Mouse (Mus musculus) v-Abl transformed pro-B cells (cell line): ENCODE data around the gene Fam186a.
"Not testable (repeated sequence)": the region's sequence is repeated elsewhere in the genome, so short reads cannot be mapped to it uniquely, and the experiment has no call there.

Experiments used
- in situ Hi-C, 2 experiments: fragments of 400-800 bp; cut with MboI; formaldehyde crosslinking; loops; one replicate each; pipeline ENCODE4 v1.15.1; 2025; ENCODE audit not compliant: unreplicated experiment in 2 of 2

Gene Fam186a

GRCm38 (mm10) chr15:99966961-99967360 is at the start of gene Fam186a:
Fam186a (minus strand) TSS chr15:99967061.
- in situ Hi-C loops: no loop called here

DNA sequence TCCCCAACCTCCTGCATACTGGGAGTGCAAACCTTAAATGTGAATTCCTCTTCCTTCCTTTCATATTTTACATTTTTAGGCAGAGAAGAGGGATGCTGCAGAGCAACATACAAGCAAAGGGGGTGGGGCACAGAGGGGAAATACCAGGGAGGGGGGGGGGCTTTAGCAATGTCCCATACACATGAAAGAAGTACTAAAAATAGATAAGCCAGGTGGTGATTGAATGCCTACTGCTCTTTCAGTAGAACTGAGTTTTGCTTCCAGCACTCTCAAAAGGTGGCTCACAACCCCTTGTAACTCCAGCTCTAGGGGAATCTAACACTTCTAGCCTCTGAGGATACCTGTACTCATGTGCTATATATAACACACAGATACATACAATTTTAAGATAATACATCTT is 39.3 kb upstream of the Fam186a start:
- in situ Hi-C loops: no loop called here

DNA sequence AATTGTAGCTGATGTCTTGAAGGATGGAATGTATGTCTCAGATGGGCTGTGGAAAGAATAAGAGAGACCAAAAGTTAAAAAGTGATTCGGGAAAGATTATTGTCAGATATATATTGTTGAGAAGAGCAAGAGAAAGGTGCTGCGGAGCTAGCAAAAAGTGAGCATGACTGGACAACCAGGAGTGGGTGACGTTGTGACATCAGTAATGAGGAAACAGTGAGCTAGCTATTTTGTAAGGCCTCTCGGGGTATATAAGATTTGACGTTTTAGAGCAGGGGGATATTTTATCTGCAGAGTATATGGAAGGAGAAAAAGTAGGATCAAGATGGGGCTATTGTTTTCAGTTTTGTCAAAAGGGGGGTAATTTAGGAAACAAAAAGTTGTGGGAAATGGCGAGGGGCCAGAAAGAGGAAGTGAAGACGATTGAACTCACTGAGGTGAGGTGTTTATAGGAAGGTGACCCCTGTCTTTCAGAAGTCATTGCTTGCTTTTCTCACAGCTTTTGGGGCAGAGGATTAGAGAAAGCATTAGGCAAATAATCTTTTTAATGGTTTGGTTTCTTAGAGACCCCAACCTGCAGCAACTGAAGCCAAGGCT is 37.9 kb upstream of the Fam186a start:
- in situ Hi-C loops: no loop called here

DNA sequence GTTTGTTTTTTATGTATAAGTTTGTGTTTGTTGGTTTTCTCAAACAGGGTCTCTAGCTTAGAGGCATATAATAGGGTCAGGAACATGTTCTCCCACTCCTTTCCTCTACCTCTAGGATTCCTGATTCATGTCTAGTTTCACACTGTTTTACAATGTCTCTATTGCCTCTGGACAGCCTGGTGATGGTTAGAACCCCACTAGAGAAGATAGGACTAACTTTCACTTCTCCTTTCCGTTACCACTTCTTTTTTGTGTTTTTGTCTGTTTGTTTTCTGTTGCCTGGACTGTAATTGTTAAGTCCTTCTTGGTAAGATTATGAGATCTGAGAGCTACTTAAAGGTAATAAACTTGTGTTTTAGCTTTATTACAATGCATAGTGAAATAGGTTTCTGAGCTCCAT is 32.5 kb upstream of the Fam186a start:
- in situ Hi-C loops: no loop called here

DNA sequence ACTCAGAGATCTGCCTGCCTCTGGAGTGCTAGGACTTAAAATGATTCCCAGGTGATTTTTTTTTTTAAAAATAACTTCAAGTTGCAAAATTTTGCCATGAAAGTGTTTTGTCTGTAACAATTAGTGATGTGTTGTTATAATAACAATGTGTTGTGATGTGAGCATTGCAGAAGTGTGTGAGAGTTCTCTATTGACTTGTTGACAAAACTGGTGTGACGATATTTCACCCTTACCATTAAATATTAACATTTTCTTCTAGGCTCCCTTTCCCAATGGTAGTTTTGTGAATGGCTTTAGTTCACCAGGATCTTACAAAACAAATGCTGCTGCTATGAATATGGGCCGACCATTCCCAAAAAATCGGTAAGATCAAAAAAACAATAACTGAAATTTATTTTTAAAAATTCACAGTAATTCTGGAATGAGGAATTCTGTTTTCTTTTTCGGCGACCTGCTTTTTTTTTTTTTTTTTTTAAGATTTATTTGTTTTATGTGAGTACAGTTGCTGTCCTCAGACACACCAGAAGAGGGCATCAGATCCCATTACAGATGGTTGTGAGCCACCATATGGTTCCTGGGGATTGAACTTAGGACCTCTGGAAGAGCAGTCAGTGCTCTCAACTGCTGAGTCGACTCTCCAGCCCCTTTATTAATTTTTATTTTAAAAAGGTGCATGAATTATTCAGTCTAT is 30.4 kb upstream of the Fam186a start:
- in situ Hi-C loops: no loop called here

- in situ Hi-C loops: no loop called here
Measured at GRCm38 (mm10) chr15:99993100-99993499, 26.2 kb upstream of the Fam186a start.

GRCm38 (mm10) chr15:99979715-99980114 is 12.9 kb upstream of the Fam186a start:
- in situ Hi-C loops: no loop called here

DNA sequence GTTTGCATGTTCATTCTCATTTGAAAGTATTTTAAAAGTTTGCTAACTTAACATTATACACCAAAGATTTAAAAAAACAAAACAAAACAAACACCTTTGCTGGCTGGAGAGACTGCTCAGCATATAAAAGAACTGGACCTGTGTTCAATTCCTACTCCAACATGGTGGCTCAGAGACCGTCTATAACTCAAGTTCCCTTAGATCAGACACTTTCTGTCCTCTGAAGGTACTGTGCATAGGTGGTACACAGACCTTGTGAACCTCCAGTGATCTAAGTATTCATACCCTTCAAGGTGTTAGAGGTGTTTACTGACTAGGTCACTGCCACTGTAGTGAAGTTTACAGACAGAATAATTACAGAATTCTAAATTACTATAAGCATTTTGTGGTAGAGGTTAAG is 12.4 kb upstream of the Fam186a start:
- in situ Hi-C loops: no loop called here

DNA sequence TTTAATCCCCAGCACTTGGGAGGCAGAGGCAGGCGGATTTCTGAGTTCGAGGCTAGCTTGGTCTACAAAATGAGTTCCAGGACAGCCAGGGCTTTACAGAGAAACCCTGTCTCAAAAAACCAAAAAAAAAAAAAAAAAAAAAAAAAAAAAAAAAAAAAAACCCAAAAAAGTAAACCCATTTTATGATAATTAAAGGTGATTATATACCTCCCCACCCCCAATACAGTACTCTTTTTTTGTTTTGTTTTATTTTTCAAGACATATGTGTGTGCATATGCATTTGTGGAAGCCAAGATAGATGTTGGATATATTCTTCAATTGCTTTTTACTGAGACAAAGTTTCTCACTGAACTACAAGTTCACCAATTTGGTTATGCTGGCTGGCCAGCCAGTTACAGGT is 9.3 kb upstream of the Fam186a start:
- in situ Hi-C loops: not testable (repeated sequence)

DNA sequence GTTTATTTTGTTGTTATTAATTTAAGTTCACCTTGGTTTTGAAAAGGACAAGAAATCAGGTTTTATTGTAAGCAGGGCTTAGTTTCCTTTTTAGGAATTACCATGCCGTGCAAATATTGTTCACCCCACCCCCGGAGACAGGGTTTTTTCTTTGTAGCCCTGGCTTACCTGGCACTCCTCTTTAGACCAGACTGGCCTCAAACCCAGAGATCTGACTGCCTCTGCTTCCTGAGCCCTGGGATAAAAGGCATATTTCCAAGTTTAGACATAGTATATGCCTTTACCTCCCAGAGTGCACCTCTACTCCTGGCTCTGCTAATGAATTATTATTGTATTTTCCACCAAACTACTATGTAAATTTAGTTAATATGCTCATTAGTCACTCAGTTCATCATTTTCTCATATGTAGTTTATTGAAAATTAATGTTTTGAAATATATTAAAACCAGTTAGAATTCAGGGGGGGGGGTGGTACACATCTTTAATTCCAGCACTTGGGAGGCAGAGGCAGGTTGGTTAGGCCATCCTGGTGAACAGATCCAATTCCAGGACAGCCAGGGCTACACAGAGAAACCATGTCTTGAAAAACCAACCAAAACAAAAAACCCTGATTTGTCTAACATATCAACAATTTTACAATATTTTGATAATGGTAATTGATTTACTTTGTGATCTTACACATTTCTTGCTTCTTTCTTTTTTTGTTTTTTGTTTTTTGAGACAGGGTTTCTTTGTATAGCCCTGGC is 7.8 kb upstream of the Fam186a start:
- in situ Hi-C loops: no loop called here

GRCm38 (mm10) chr15:99972989-99973911 is 6.4 kb upstream of the Fam186a start:
- in situ Hi-C loops: no loop called here

DNA sequence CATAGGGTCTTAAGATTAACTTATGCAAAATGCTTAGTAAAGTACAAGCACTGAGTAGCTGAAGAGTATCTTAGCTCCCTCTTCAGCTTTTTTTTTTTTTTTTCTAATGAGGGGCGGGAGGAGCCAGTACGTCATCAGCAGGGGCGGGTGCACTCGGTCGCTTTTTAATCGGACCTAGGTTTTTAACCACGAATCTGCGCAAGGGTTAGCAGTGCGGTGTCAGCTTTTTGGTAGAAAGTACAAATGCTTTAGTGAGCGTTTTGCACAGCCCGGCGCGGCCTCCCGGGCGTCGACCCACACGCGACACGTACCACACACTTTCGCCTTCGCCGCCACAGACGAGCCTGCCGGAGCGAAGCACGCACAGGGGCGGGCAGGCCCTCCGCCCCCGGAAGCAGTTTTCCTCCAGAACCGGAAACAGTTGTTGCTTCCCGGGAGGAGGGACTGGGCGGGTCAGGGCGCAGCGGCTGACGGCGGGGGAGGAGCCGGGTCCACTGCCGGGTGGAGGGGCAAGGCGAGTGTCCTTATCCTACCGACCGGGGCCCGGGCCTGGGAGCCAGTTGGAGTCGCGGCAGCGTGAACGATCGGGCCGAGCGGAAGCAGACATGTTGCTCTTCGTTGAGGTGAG is 5.6 kb upstream of the Fam186a start:
- in situ Hi-C loops: no loop called here

- in situ Hi-C loops: no loop called here
Measured at GRCm38 (mm10) chr15:99970606-99971005, 3.7 kb upstream of the Fam186a start.

DNA sequence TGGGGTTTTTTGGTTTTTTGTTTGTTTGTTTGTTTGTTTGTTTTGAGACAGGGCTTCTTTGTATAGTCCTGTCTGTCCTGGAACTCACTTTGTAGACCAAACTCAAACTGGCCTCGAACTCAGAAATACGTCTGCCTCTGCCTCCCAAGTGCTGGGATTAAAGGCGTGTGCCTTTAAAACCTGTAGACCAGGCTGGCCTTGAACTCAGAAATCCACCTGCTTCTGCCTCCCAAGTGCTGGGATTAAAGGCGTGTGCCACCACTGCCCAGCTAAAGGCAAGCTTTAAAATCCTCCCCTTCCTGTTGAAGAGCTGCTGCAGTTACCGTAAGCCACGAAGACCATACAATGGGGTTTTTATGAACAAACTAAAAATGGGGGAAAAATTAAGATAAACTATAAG is 2.9 kb upstream of the Fam186a start, which contains the start of gene Larp4:
Gene Larp4, plus strand, starts transcription at position 301 of the 400 bp plus-strand sequence.
- in situ Hi-C loops: not testable (repeated sequence)

DNA sequence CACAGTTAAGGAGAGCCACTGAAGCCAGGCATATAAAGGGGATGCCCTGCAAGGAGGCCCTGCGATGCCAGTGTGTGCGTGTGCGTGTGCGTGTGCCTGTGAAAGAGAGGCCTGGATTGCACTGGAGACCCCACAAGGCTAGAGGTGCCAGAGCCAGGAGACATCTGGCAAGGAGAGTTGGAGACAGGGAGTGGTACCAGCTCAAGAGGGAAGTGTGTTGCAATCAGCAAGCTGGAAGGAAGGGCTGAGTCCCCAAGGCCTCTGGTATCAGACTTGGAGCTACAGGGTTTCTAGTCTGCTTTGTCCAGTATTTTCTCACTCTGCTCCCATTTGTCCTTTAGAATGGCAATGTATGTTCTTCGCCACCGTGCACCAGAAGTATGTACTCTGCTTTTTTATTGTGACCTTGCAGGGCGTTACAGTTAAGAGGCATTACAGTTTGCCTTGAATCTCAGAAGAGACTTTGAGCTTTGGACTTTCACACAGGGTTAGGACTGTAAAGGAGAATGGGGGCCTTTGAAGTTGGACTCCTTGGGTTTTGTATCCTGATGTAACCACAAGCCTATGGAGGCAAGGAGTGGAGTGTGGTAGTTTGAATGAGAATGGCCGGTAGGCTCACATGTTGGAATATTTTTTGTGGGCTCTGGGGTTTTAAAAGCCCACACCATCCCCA is 1.6 kb downstream of the Fam186a start:
- in situ Hi-C loops: no loop called here

DNA sequence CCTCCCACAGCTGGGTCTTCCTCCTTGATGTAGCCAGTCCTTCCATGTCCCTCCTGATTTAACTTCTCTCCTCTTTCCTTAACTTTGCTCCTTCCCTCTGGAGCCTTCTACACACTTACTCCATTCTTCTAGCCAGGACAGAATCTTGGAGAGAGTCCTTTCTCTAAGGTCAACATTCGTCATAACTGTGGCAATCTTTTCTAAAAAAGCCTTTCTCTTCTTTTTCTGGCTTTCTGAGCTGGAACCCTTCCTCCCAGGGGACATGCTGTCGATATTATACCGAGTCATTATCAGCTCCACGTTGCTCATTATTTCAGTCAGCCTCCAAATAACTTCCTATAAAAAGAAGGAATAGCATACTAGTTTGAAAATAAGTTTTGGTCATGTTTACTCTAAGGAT is 11.5 kb downstream of the Fam186a start:
- in situ Hi-C loops: no loop called here

DNA sequence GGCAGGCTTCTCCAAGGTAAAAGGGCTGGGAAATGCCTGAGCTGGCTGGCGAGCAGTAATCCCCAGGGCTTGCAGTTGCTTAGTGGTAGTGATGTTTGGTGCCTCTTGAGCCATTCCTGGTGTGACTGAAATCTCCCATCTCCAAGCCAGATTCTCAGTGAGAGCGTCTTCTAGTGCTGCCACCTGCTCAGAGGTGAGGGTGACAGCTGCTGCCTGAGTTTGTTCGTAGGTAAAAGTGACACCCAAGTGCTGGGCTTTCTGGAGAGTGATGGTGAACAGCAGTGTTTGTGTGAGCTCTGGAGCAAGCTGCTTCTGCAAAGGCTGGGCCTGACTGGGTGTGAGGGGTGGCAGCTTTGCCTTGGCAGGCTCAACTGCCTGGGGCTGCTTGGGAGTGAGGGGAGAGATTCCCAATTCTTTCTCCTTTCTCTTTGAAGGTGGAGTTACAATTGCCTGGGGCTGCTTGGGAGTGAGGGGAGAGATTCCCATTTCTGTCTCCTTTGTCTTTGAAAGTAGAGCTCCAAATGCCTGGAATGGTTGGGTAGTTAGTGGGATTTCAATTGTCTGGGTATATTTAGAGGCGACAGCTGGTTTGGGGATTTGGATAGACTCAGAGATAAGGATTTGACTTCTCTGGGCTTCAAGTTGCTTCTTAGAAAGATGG is 25.8 kb downstream of the Fam186a start:
- in situ Hi-C loops: no loop called here

DNA sequence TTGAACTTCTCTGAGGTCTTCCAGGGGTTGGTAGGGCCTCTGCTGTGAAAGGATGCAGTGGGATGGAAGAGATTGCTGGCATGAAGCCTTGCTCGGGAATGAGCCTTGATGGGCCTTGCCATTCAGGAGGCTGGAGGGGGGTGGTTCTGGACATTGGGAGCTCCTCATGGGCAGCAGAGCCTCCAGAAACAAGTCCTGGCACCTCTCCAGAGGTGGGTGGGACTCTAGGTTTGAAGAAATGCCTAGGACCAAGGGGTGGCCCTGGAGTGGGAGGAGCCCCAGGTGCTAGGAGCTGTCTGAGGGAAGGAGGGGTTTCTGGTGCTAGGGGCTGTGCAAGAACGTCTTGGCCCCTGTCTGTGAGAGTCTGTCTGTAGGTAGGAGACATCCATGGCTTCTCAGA is 26.4 kb downstream of the Fam186a start:
- in situ Hi-C loops: no loop called here

- in situ Hi-C loops: no loop called here
Measured at GRCm38 (mm10) chr15:99937841-99938240, 29.0 kb downstream of the Fam186a start.
